Mouse (Mus musculus) embryonic fibroblast, embryonic 13.5 days (primary cell): ENCODE measurements at regions not wholly inside any gene's neighbourhood (a gene's known extent, or its start where the extent isn't known, plus 50 kb on each side); places are given as distances from the start of the nearest gene placed in this dataset.

Source experiments
- CTCF ChIP-seq: IDR thresholded peaks from 2 replicates; pipeline ENCODE4 v1.5.1; 2011; ENCODE audit warnings: mild to moderate bottlenecking, control low read depth, low read length, moderate library complexity, borderline replicate concordance; ENCODE audit not compliant: insufficient read depth
- POLR2A ChIP-seq: IDR thresholded peaks from 2 replicates; pipeline ENCODE4 v1.6.1; 2011; ENCODE audit warnings: low read depth, mild to moderate bottlenecking, control low read depth, low read length, moderate library complexity

DNA sequence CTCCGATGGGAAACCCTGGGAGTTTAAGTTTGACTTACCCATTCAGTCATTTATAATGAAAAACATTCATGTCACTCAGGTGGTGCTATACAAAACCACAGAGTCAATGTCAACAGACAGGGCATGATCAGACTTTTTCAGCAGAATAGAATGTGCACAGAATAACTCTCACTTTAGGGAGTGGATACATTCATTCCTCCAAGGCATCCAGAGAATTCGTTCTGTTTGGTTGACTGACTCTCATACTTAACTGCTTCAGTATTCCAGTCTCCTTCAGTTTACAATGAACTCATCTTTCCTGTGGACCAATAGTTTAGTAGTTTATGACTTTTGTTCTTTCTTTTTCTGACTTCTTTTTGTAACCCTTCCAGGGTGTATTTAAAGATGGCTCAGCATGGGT, 225.1 kb downstream of the AI593442 start:
- TF ChIP-seq POLR2A (no peak), CTCF (no peak)
